Mouse (Mus musculus) limb, embryonic 11.5 days (tissue): ENCODE measurements around the gene Ubr2. TPM values are rescaled to one million over a fixed set of nuclear protein-coding genes. Genes with fewer than 3 reads are reported as not detected.

ENCODE experiments used
- ATAC-seq: fragments of 200-750 bp; cut with Nextera tagmentation; 2 replicates; pipeline ENCODE4 v1.8.0; 2017; ENCODE audit warnings: low read depth; ENCODE audit not compliant: insufficient number of reproducible peaks, low FRiP score, low TSS enrichment
- DNase-seq: peaks from one replicate; pipeline ENCODE4 v3.0.0-alpha.2; 2015; ENCODE audit warnings: low spot score
- H3K27ac ChIP-seq: fragments of 300-500 bp; sonication (generic); replicated peaks from 2 replicates; pipeline ENCODE4 v1.5.1; 2014; ENCODE audit warnings: low read depth, mild to moderate bottlenecking, low read length
- H3K27me3 ChIP-seq: fragments of 300-500 bp; sonication (generic); 2 replicates; pipeline ENCODE4 v1.6.1; 2014; ENCODE audit warnings: mild to moderate bottlenecking, low read length, mixed read lengths; ENCODE audit not compliant: control insufficient read depth, insufficient read depth
- H3K36me3 ChIP-seq: fragments of 300-500 bp; sonication (generic); 2 replicates; pipeline ENCODE4 v1.6.1; 2014; ENCODE audit warnings: mild to moderate bottlenecking, low read length, moderate library complexity, mixed read lengths; ENCODE audit not compliant: control insufficient read depth, insufficient read depth
- H3K4me1 ChIP-seq: fragments of 300-500 bp; sonication (generic); 2 replicates; pipeline ENCODE4 v1.6.1; 2014; ENCODE audit warnings: low read length, mixed read lengths; ENCODE audit not compliant: control insufficient read depth, insufficient read depth
- H3K4me2 ChIP-seq: fragments of 300-500 bp; sonication (generic); 2 replicates; pipeline ENCODE4 v1.6.1; 2014; ENCODE audit warnings: low read depth, mild to moderate bottlenecking, moderate library complexity; ENCODE audit not compliant: severe bottlenecking
- H3K4me3 ChIP-seq: fragments of 300-500 bp; sonication (generic); 2 replicates; pipeline ENCODE4 v1.5.1; 2014; ENCODE audit warnings: low read depth, low read length
- H3K9ac ChIP-seq: fragments of 300-500 bp; sonication (generic); 2 replicates; pipeline ENCODE4 v1.6.1; 2014; ENCODE audit warnings: mild to moderate bottlenecking, low read length
- H3K9me3 ChIP-seq: fragments of 300-500 bp; sonication (generic); 2 replicates; pipeline ENCODE4 v1.6.1; 2016; ENCODE audit warnings: low read length; ENCODE audit not compliant: control insufficient read depth
- WGBS: fragments of 180-500 bp; shearing (Covaris S2); extraction: QIAGEN DNeasy Blood & Tissue Kit; methylation state at CpG from one replicate; pipeline ENCODE4 v1.1.7; 2014; 5-methylcytosine and 5-hydroxymethylcytosine counted together
- polyA plus RNA-seq: library from polyadenylated mRNA; unstranded; fragments of >200 nt; fragmentation: Nextera tagmentation; extraction: Ambion mirVana; gene quantifications from 2 replicates; pipeline ENCODE4 v1.2.1, GENCODE M21; 2014

The Ubr2 gene
- polyA plus RNA-seq, 1 experiment from 2014 or later: 20.2 TPM

DNA sequence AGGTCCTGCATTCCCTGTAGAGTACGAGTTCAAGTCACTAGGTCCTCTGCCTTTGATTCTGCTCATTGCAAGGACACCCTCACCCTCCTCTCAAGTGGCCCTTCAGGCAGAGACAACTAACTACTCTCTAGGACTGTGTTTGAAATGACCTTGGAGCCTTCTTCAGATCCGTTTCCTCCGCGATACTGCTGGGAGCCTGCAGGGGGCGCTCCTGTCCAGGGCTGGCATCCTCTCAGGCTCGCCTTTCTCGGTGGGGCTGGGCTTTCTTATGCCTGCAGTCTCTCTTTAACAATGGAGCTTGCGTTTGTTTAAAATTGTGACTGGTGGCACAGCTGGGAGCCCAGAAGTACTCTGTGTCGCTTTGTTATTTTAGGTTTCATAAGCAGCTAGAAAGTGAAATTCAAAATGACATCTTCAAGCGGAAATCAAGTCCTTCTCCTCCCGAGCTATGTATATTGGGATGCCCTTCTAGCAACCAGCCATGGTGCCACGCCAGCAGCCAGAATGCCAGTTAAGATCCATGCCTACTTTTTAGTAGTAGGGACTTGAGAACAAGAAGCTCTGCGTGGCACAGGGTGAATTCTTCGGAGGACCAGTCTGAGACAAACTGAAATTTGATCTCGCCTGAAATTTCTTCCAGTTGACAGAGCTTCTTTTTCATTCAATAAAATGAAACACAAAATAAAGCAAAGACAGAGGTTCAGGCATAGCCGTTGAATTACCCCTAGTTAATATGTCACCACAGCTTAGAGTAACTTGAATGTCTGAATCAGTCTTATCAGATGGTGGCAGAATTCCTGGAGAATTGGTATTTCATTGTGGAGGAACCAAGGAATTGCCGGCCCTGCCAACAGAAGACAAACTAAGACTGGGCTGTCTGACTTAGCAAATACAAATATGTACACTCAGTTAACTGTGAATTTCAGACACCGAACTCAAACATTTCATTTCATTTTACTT lies 28.8 kb upstream of the Ubr2 start:
- Histone ChIP-seq H3K27me3 (no peaks in the 10 kb centered on the region), H3K4me2 (no peak overlapping the region), H3K4me3 (no peak overlapping the region), H3K27ac (no peak overlapping the region), H3K9me3 (no peaks in the 10 kb centered on the region; the same call in 1 of the 2 replicates), H3K9ac (no peak overlapping the region), H3K4me1 (no peaks in the 10 kb centered on the region), H3K36me3 (no peaks in the 10 kb centered on the region)
- 35% methylated on average over 18 of the region's 18 CpGs for WGBS
- peak; percentile 89 for DNase-seq
- ATAC-seq: 0 out of 2 replicates have a peak, but pooled peaks have one; percentile 13

DNA sequence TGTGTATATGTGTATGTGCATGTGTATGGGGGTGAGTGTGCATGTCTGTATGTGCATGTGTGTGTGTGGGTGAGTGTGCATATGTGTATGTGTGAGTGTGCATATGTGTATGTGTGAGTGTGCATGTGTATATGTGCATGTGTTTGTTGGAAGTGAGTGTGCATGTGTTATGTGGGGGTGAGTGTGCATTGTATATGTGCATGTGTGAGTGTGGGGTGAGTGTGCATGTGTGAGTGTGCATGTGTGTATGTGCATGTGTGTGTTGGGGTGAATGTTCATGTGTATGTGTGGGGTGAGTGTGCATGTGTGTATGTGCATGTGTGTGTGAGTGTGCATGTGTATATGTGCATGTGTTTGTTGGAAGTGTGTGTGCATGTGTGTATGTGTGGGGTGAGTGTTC lies 24.2 kb upstream of the Ubr2 start:
- no peaks in the 10 kb centered on the region for H3K9me3 ChIP-seq
- H3K9ac ChIP-seq: no peak overlapping the region
- H3K4me3 ChIP-seq: no peak overlapping the region
- no peaks in the 10 kb centered on the region for H3K36me3 ChIP-seq
- no peak overlapping the region for H3K27ac ChIP-seq
- ATAC-seq (no peak), DNase-seq (no peak)
- no peak overlapping the region for H3K4me2 ChIP-seq
- no peaks in the 10 kb centered on the region for H3K4me1 ChIP-seq
- no peaks in the 10 kb centered on the region for H3K27me3 ChIP-seq

DNA sequence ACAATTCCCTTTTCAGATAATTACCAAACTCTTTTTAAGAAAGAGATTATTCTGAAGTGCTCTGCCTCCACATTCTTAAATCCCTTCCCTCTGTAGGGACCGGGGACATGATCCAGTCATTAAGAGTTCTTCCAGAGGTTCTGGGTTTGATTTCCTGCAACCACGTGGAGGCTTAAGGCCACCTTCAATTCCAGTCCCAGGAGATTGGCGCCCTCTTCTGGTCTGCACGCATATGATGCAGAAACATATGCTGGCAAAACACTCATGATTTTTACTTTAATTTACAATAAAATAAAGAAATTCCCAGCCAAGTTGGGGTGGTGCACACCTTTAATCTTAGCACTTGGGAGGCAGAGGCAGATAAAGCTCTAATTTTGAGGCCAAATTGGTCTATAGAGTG lies 23.3 kb upstream of the Ubr2 start:
- DNase-seq: peak; percentile 71
- under 1% methylated on average over 4 of the region's 4 CpGs for WGBS

GRCm38 (mm10) chr17:47024805-47025204 lies 14.4 kb upstream of the Ubr2 start:
- no peak overlapping the region for H3K27ac ChIP-seq
- no peak overlapping the region for H3K4me2 ChIP-seq
- H3K36me3 ChIP-seq: no peaks in the 10 kb centered on the region
- no peaks in the 10 kb centered on the region for H3K9me3 ChIP-seq
- 74% methylated on average over 1 of the region's 1 CpGs for WGBS
- no peak overlapping the region for H3K4me3 ChIP-seq
- H3K27me3 ChIP-seq: no peaks in the 10 kb centered on the region
- DNase-seq (no peak), ATAC-seq (no peak)
- no peak overlapping the region for H3K9ac ChIP-seq
- no peaks in the 10 kb centered on the region for H3K4me1 ChIP-seq

More for the DNA sequence above, 23.3 kb upstream of the Ubr2 start:
- Histone ChIP-seq H3K27ac (no peak overlapping the region), H3K4me2 (no peak overlapping the region), H3K4me3 (no peak overlapping the region), H3K4me1 (no peaks in the 10 kb centered on the region), H3K9me3 (no peaks in the 10 kb centered on the region), H3K36me3 (no peaks in the 10 kb centered on the region), H3K27me3 (no peaks in the 10 kb centered on the region), H3K9ac (no peak overlapping the region)
- ATAC-seq: no peak

- Histone ChIP-seq H3K9ac (no peak overlapping the region), H3K4me3 (no peak overlapping the region), H3K36me3 (no peaks in the 10 kb centered on the region), H3K4me2 (no peak overlapping the region), H3K9me3 (no peaks in the 10 kb centered on the region), H3K27me3 (no peaks in the 10 kb centered on the region), H3K27ac (no peak overlapping the region), H3K4me1 (no peaks in the 10 kb centered on the region)
- ATAC-seq (no peak), DNase-seq (peak; percentile 13)
- 90% methylated on average over 1 of the region's 1 CpGs for WGBS
Observed at GRCm38 (mm10) chr17:47023369-47023768, 13.0 kb upstream of the Ubr2 start.

- WGBS: 33% methylated on average over 11 of the region's 11 CpGs
- H3K27me3 ChIP-seq: no peaks in the 10 kb centered on the region
- no peak overlapping the region for H3K27ac ChIP-seq
- no peak overlapping the region for H3K4me2 ChIP-seq
- H3K36me3 ChIP-seq: no peaks in the 10 kb centered on the region
- peak; percentile 18 for DNase-seq
- no peak overlapping the region for H3K4me3 ChIP-seq
- H3K4me1 ChIP-seq: 0 out of 2 replicates have a peak, but pooled peaks cover 3% of the 10 kb centered on the region
- no peak for ATAC-seq
- no peak overlapping the region for H3K9ac ChIP-seq
- H3K9me3 ChIP-seq: no peaks in the 10 kb centered on the region
Observed at GRCm38 (mm10) chr17:47012896-47013295, 2.5 kb upstream of the Ubr2 start.

GRCm38 (mm10) chr17:47011661-47012043 lies 1.3 kb upstream of the Ubr2 start:
- Histone ChIP-seq H3K9ac (no peak overlapping the region), H3K4me2 (no peak overlapping the region), H3K36me3 (0 out of 2 replicates have a peak, but pooled peaks cover 3% of the 10 kb centered on the region), H3K27me3 (no peaks in the 10 kb centered on the region), H3K27ac (no peak overlapping the region), H3K9me3 (no peaks in the 10 kb centered on the region), H3K4me3 (no peak overlapping the region), H3K4me1 (0 out of 2 replicates have a peak, but pooled peaks cover 3% of the 10 kb centered on the region)
- WGBS: 81% methylated on average over 1 of the region's 1 CpGs
- DNase-seq (peak; percentile 17), ATAC-seq (no peak)

GRCm38 (mm10) chr17:47010722-47011660 lies 635 bp upstream of the Ubr2 start:
- Histone ChIP-seq H3K27me3 (no peaks in the 10 kb centered on the region), H3K27ac (no peak overlapping the region), H3K36me3 (0 out of 2 replicates have a peak, but pooled peaks cover 3% of the 10 kb centered on the region), H3K9me3 (no peaks in the 10 kb centered on the region), H3K4me3 (peak overlapping the region; percentile 85), H3K9ac (no peak overlapping the region), H3K4me1 (peaks cover 5% of the 10 kb centered on the region; the same call in 1 of the 2 replicates), H3K4me2 (peak overlapping the region; percentile 73)
- WGBS: 13% methylated on average over 25 of the region's 25 CpGs
- peak; percentile 52; the same call in 1 of the 2 replicates for ATAC-seq
- peak; percentile 76 for DNase-seq
